Mouse (Mus musculus) left cerebral cortex, adult 8-10 months (tissue): ENCODE measurements at regions not wholly inside any gene's neighbourhood (a gene's known extent, or its start where the extent isn't known, plus 50 kb on each side); places are given as distances from the start of the nearest gene placed in this dataset.

ENCODE experiments used
- DNase-seq, 2 experiments: peaks; one replicate each; pipeline ENCODE4 v3.0.0; 2022; ENCODE audit warnings: low spot score in 2 of 2

DNA sequence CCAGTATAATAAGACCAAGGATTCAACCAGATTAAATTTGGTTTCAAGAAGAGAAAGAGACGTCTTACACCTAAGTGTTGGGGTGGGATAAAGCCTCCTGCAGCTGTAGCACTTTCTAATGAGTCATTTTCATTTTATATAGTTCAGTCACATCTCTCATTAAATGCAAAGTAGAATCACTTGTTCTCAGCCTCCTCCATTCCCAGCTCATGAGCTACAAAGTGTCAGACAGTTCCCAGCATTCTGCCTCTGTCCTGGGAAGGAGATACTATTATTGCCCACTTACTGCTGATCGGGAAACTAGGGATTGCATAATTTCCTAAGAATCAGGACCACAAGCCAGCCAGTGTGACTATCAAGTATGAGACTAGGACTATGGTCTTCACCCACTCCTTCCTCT is 158.9 kb downstream of the Tph2 start:
- no peak for DNase-seq

DNA sequence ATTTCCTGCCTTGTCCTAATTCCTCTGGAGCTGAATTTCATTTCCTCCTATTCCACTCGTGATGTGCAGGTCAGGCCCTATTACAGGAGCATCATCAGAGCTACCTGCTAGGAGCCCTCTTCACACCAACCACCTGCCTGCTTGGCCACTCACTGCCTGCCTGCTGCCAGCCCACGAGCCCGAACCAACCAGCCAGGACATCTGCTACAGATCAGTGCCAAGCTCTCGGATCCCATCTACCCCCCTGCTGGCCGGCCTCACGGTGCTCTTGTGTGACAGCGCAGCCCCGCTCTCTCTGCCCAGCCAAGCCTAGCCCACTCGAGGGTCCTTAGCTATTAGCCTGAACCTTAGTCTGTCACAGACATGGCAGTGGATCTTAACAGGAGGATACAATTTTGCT is 165.4 kb downstream of the Tph2 start:
- no peak for DNase-seq

GRCm38 (mm10) chr10:115013491-115014001 is 171.3 kb downstream of the Tph2 start:
- peak; percentile 8 to 18 for DNase-seq

- DNase-seq: no peak
These were observed 171.9 kb downstream of the Tph2 start for GRCm38 (mm10) chr10:115012922-115013321.

GRCm38 (mm10) chr10:115012316-115012715 is 172.5 kb downstream of the Tph2 start:
- no peak for DNase-seq

DNA sequence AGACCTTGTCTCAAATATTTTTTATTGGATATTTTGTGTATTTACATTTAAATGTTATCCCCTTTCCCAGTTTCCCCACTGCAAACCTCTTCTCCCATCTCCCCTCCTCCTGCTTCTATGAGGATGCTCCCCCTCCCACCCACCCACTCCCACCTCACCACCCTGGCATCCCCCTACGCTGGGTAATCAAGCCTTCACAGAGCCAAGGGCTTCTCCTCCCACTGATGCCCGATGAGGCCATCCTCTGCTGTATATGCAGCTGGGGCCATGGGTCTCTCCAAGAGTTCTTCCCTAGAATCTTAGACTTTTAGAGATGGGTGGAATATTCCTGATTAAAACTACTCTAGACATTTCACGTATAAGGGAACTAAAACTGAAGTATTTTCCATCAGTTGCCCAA is 172.9 kb downstream of the Tph2 start:
- DNase-seq: no peak

DNA sequence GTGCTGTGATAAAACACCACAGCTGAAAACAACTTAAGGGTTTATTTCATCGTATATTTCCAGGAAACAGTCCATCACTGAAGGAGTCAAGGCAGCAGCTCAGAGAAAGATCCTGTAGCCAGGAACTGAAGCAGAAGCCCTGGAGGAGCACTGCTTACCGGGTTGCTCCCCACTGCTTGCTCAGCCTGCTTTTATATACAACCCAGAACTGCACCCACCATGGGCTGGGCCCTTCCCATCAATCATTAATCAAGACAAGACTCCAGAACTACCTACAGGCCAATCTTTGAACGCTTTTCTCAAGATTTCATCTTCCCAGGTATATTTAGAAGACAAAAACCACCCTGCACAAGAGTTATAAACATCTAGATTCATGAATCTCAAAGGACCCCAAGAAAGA is 188.4 kb downstream of the Tph2 start:
- DNase-seq: no peak

DNA sequence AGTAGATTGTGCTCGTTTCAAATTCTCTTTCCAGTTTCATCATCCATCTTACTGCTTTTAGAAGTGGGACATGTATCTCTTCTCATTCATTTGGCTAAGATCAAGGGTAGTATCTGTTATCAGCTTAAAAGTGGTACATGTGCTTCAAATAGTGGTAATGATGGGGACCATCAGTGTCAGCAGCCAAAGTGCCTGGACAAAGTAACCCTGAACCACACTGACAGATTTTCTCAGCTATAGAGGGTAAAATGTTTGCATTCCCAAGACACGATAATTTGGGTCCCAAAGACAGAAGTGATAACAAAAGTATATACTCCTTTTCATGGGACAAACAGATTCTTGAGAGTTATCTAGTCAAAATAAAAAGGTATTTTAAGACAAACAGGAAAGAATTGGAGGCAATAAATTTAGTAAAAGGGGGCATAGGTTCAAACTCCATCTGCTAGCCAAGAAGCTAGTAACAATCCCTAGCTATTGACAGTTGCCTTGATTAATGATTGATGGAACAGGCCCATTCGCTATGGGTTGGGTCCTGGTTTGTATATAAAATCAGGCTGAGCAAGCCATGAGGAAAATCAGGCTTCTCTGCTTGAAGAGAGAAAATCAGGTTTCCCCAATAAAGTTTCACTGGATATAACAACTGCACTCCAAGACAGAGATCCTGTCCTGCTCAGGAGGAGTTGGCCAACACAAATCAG is 189.5 kb downstream of the Tph2 start:
- no peak for DNase-seq

DNA sequence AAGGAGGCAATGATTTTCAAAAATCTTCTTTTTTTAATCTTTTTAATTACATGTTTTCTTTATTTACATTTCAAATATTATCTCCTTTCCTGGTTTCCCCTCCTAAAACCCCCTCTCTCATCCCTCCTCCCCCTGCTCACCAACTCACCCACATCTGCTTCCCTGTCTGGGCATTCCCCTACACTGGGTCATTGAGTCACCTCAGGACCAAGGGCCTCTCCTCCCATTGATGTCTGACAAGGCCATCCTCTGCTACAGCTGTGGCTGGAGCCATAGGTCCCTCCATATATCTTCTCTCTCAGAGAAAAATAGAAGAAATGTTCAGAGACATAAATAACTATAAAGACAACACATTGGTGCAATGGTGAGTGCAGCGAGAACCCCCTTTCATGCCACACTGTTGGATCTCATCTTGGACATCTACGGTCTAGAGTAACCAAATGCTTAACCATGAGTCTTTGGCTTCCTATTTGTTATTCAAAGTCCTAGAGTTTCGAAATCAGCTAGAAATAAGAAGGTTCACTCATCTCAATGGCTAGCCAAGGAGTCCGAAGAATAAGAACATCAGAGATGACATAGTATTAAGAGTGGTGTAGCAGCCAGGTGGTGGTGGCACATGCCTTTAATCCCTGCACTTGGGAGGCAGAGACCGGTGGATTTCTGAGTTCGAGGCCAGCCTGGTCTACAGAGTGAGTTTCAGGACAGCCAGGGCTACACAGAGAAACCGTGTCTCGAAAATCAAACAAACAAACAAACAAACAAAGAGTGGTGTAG is 186.5 kb upstream of the Trhde start:
- DNase-seq: no peak

DNA sequence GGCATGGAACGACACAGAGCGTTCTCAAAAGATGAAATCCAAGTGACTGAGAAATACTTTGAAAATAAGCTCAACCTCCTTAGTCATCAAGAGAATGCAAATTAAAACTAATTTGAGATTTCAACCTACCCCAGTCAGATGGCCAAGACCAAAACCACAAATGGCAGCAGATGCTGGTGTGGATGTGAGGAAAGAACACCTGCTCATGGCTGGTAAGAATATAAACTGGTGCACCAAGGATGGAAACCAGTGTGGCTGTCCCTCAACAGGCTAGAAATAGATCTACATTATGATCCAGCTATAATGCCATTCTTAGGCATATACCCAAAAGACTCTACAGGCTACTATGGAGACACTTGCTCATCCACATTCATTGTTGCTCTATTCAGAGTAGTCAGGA is 170.3 kb upstream of the Trhde start:
- DNase-seq: no peak

DNA sequence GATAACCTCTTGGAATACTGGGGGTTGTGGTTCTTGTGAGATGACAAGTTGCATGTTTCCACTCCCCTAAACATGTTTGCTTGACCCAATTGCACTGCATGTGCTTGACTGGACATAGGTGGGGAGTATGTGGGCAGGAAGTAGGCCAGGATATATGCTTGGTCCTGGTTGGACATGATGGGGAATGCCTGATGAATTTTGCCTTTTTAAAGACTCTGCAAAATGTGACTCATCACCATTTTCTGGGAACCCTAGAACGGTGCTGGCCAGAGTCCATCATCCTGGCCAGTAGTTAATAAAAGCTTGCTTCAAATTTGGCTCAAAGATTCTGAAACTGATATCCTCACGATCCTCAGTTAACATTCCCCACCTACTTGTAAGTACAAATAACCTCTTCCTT is 161.5 kb upstream of the Trhde start:
- no peak for DNase-seq

DNA sequence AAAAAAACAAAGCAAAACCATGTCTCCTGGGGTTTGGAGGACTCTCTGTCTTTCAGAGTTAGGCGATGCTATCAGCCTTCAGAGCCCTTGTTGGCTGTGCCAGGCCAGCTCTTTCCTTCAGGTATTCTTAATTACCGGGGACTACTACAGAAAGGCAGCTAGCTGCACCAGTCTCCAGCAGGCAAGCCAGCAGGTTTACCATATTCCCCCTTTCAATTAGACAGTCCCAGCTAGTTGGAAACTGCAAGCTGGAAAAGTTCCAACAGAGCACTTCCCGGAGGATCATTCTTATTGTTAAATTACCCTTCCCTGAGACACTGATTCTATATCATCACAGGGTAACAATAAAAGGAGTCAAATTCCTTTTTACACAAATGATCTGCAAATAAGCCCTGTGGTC is 155.8 kb upstream of the Trhde start:
- DNase-seq: no peak

GRCm38 (mm10) chr10:114956257-114956656 is 154.2 kb upstream of the Trhde start:
- DNase-seq: no peak

GRCm38 (mm10) chr10:114955608-114956007 is 153.5 kb upstream of the Trhde start:
- peak in 1 of 2 experiments; percentile 10 for DNase-seq

DNA sequence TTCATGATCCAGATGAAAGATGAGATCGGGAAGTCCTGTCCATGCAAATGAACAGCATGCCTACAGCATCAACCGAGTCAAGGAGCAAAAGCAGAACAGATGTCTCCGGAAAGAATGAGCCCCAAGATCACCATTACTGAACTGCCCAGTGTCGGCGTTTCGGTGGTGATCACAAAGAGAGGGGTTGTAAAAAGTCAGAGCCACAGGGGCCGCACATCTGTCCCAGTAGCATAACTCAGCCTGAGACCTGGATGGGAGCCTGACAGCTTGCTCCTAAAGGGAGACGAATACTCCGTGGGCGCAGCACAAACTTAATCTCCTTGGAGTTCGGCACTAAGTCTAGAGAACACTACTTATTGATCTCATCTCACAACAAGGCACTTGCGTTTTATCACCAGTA is 151.3 kb upstream of the Trhde start:
- DNase-seq: no peak

- DNase-seq: no peak
These were observed 147.1 kb upstream of the Trhde start for GRCm38 (mm10) chr10:114949194-114949593.

GRCm38 (mm10) chr10:114924746-114925145 is 122.6 kb upstream of the Trhde start:
- no peak for DNase-seq

- DNase-seq: no peak
These were observed 111.9 kb upstream of the Trhde start for GRCm38 (mm10) chr10:114913971-114914370.

GRCm38 (mm10) chr10:114891916-114892315 is 89.8 kb upstream of the Trhde start:
- no peak for DNase-seq

DNA sequence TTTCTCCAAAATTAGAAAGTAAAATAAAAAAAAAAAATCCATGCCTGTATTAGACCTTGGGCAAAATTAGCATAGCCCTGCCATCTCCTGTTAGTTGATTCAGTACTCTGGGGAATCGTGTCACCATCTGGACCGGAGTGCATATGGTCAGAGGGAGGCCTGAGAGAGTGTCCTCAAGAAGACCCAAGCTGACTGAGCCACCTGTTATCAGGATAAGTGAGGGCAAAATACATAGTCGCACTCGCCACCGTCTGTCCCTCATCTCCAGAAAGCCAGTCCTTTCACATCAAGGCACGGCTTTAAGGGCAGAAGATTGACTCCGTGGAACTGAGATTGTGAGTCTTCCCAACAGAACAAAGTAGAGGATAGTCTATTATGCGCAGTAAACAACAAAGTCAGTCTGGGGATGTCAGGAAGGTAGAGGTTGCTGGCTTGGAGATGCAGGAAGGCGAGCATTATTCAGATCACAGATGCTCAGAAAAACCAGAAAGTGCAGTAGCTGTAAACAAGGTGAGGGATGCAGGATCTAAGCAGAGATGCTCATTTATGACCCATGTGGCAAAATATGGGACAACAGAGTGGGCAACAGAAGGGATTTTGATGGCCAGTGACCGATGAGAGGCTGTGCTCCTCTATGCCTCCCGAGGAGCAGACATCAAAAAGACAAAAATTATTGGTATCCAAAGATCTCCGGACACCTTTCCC is 88.8 kb upstream of the Trhde start:
- DNase-seq: no peak

DNA sequence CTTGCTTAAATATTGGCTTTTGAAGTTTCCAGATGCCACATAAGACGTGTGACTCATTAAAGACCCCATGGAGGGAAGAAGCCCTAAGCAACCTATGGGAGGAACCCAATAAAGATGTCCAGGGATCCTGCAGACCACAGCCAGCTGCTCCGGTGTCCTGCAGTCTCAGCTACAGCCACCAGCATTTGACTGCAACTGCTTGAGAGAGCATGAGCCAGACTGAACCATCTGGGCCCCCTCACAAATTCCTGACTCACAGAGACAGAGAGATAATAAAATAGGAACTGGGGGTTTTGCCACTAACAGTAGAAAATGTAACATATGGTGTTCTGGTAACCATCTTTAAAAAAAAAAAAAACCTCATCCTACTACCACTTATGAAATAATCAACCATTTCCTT is 69.1 kb upstream of the Trhde start:
- peak in 1 of 2 experiments; percentile 66 for DNase-seq

- DNase-seq: no peak
These were observed 55.1 kb upstream of the Trhde start for GRCm38 (mm10) chr10:114857166-114857565.
